Mouse (Mus musculus): ENCODE measurements around the gene 2410131K14Rik. TPM values are rescaled to one million over a fixed set of nuclear protein-coding genes. Genes with fewer than 3 reads are reported as not detected.

Gene 2410131K14Rik
- total and polyA plus RNA-seq, 3 experiments, result 7.8 to 9.8 (median 9.2) TPM

- TF ChIP-seq ZC3H11A (IDR thresholded peaks at IDR 0.05; ENCODE audit: low read depth, low read length) (no peak), ZKSCAN1 (IDR thresholded peaks at IDR 0.05; ENCODE audit: borderline replicate concordance, low read depth, low read length) (no peak), SIN3A (IDR thresholded peaks at IDR 0.05; ENCODE audit: low read length) (no peak), BHLHE40 (IDR thresholded peaks at IDR 0.05; ENCODE audit: low read depth, low read length) (no peak), JUND (conservative IDR thresholded peaks at IDR 0.05; ENCODE audit: low read depth, low read length) (no peak), CHD1 (IDR thresholded peaks at IDR 0.05; ENCODE audit: low read depth, low read length) (no peak), USF2 (conservative IDR thresholded peaks at IDR 0.05; ENCODE audit: low read depth, low read length) (no peak), POLR2A (IDR thresholded peaks at IDR 0.05; ENCODE audit: low read depth, low read length) (no peak), GABPA (IDR thresholded peaks at IDR 0.05; ENCODE audit: insufficient replicate concordance, low read depth, low read length) (no peak), TCF12 (IDR thresholded peaks at IDR 0.05; ENCODE audit: low read depth, low read length) (no peak), CTCF (conservative IDR thresholded peaks at IDR 0.05 in 1 of 2, IDR thresholded peaks at IDR 0.05 in 1 of 2; ENCODE audit: low read depth in 2 of 2, low read length in 2 of 2) (no peak)
- Histone ChIP-seq H3K4me3 (replicated peaks in 1 of 3; ENCODE audit: low read depth in 2 of 3, low read length in 2 of 3, poor library complexity in 1 of 3) (no peak overlapping the region), H3K4me1 (ENCODE audit: control insufficient read depth in 1 of 2, insufficient read depth in 2 of 2) (0 out of 4 replicates have a peak, but pooled peaks cover 0 to 5% of the 10 kb centered on the region in 2 experiments), H3K27ac (ENCODE audit: insufficient read depth, low read depth) (no peak overlapping the region), H3K9ac (ENCODE audit: insufficient read depth, low read depth) (no peak overlapping the region), H3K4me2 (ENCODE audit: insufficient read depth, low read depth, poor library complexity, severe bottlenecking) (no peak overlapping the region), H3K36me3 (replicated peaks in 1 of 2; ENCODE audit: control insufficient read depth in 1 of 2, insufficient read depth in 1 of 2, low read length in 1 of 2) (peaks cover 0 to 48% of the 10 kb centered on the region in 2 experiments), H3K27me3 (replicated peaks) (no peaks in the 10 kb centered on the region), H3K79me2 (replicated peaks; ENCODE audit: control insufficient read depth, extremely low read depth, insufficient read depth, poor library complexity, severe bottlenecking) (no peaks in the 10 kb centered on the region), H3K9me3 (replicated peaks; ENCODE audit: low read length) (no peaks in the 10 kb centered on the region)
- DNase-seq (ENCODE audit: extremely low read depth), result no peak
- in situ Hi-C loops (cut with MboI; ENCODE audit: low pct_ligation_motif_present, low pct_unique_long_range_greater_than_20kb, low sequenced_read_pairs) (no loop called here), dilution Hi-C loops (cut with MboI; ENCODE audit: extremely low pct_ligation_motif_present, extremely low pct_unique_long_range_greater_than_20kb, low sequenced_read_pairs) (no loop called here)
These were observed 27.6 kb upstream of the 2410131K14Rik start for GRCm38 (mm10) chr5:118217410-118217809.

GRCm38 (mm10) chr5:118223142-118223757, 21.8 kb upstream of the 2410131K14Rik start:
- H3K9me3 ChIP-seq (replicated peaks; ENCODE audit: low read length), result no peaks in the 10 kb centered on the region
- H3K79me2 ChIP-seq (replicated peaks; ENCODE audit: control insufficient read depth, extremely low read depth, insufficient read depth, poor library complexity, severe bottlenecking), result no peaks in the 10 kb centered on the region
- in situ Hi-C loops (cut with MboI; ENCODE audit: low pct_ligation_motif_present, low pct_unique_long_range_greater_than_20kb, low sequenced_read_pairs), result no loop called here
- H3K27ac ChIP-seq (ENCODE audit: insufficient read depth, low read depth), result no peak overlapping the region
- H3K27me3 ChIP-seq (replicated peaks), result no peaks in the 10 kb centered on the region
- TF ChIP-seq USF2 (conservative IDR thresholded peaks at IDR 0.05; ENCODE audit: low read depth, low read length) (no peak), CHD1 (IDR thresholded peaks at IDR 0.05; ENCODE audit: low read depth, low read length) (no peak), CTCF (conservative IDR thresholded peaks at IDR 0.05 in 1 of 2, IDR thresholded peaks at IDR 0.05 in 1 of 2; ENCODE audit: low read depth in 2 of 2, low read length in 2 of 2) (no peak)
- no peak overlapping the region for H3K4me2 ChIP-seq (ENCODE audit: insufficient read depth, low read depth, poor library complexity, severe bottlenecking)
- H3K4me3 ChIP-seq (replicated peaks in 1 of 3; ENCODE audit: low read depth in 2 of 3, low read length in 2 of 3, poor library complexity in 1 of 3), result no peak overlapping the region
- H3K36me3 ChIP-seq (replicated peaks in 1 of 2; ENCODE audit: control insufficient read depth in 1 of 2, insufficient read depth in 1 of 2, low read length in 1 of 2), result peaks cover 11 to 77% of the 10 kb centered on the region in 2 experiments
- dilution Hi-C loops (cut with MboI; ENCODE audit: extremely low pct_ligation_motif_present, extremely low pct_unique_long_range_greater_than_20kb, low sequenced_read_pairs), result no loop called here
- no peaks in the 10 kb centered on the region for H3K4me1 ChIP-seq (ENCODE audit: control insufficient read depth in 1 of 2, insufficient read depth in 2 of 2)
- no peak overlapping the region for H3K9ac ChIP-seq (ENCODE audit: insufficient read depth, low read depth)
- DNase-seq (ENCODE audit: extremely low read depth), result no peak

GRCm38 (mm10) chr5:118230071-118230611, 14.9 kb upstream of the 2410131K14Rik start:
- no peak for TF ChIP-seq EP300 (IDR thresholded peaks at IDR 0.05; ENCODE audit: low read length)
- no peak for TF ChIP-seq E2F4 (IDR thresholded peaks at IDR 0.05; ENCODE audit: insufficient replicate concordance, low read depth, low read length)
- TF ChIP-seq MAX (IDR thresholded peaks at IDR 0.05; ENCODE audit: low read length), result no peak
- no peak for TF ChIP-seq ZC3H11A (IDR thresholded peaks at IDR 0.05; ENCODE audit: low read depth, low read length)
- TF ChIP-seq UBTF (IDR thresholded peaks at IDR 0.05; ENCODE audit: low read depth, low read length), result no peak
- TF ChIP-seq ZMIZ1 (IDR thresholded peaks at IDR 0.05; ENCODE audit: low read depth, low read length), result no peak
- TF ChIP-seq IRF4 (IDR thresholded peaks at IDR 0.05; ENCODE audit: low read depth, low read length), result no peak
- no peak for TF ChIP-seq TCF12 (IDR thresholded peaks at IDR 0.05; ENCODE audit: low read depth, low read length)
- TF ChIP-seq BHLHE40 (IDR thresholded peaks at IDR 0.05; ENCODE audit: low read depth, low read length), result no peak
- TF ChIP-seq SIN3A (IDR thresholded peaks at IDR 0.05; ENCODE audit: low read length), result no peak
- TF ChIP-seq ZNF384 (IDR thresholded peaks at IDR 0.05; ENCODE audit: low read depth, low read length), result no peak
- no peak for TF ChIP-seq MXI1 (IDR thresholded peaks at IDR 0.05; ENCODE audit: low read depth, low read length)
- no peak for TF ChIP-seq KAT2A (IDR thresholded peaks at IDR 0.05; ENCODE audit: insufficient replicate concordance, low read length)
- TF ChIP-seq CHD1 (IDR thresholded peaks at IDR 0.05; ENCODE audit: low read depth, low read length), result no peak
- no peak for TF ChIP-seq RCOR1 (conservative IDR thresholded peaks at IDR 0.05; ENCODE audit: low read depth, low read length)
- no peak for TF ChIP-seq CTCF (conservative IDR thresholded peaks at IDR 0.05 in 1 of 2, IDR thresholded peaks at IDR 0.05 in 1 of 2; ENCODE audit: low read depth in 2 of 2, low read length in 2 of 2)
- Histone ChIP-seq H3K4me3 (replicated peaks in 1 of 3; ENCODE audit: low read depth in 2 of 3, low read length in 2 of 3, poor library complexity in 1 of 3) (no peak overlapping the region), H3K9me3 (replicated peaks; ENCODE audit: low read length) (no peaks in the 10 kb centered on the region), H3K4me2 (ENCODE audit: insufficient read depth, low read depth, poor library complexity, severe bottlenecking) (no peak overlapping the region), H3K27ac (ENCODE audit: insufficient read depth, low read depth) (no peak overlapping the region), H3K4me1 (ENCODE audit: control insufficient read depth in 1 of 2, insufficient read depth in 2 of 2) (no peaks in the 10 kb centered on the region), H3K79me2 (replicated peaks; ENCODE audit: control insufficient read depth, extremely low read depth, insufficient read depth, poor library complexity, severe bottlenecking) (no peaks in the 10 kb centered on the region), H3K36me3 (replicated peaks in 1 of 2; ENCODE audit: control insufficient read depth in 1 of 2, insufficient read depth in 1 of 2, low read length in 1 of 2) (peaks cover 18 to 87% of the 10 kb centered on the region in 2 experiments), H3K27me3 (replicated peaks) (no peaks in the 10 kb centered on the region), H3K9ac (ENCODE audit: insufficient read depth, low read depth) (no peak overlapping the region)
- no peak for DNase-seq (ENCODE audit: extremely low read depth)
- in situ Hi-C loops (cut with MboI; ENCODE audit: low pct_ligation_motif_present, low pct_unique_long_range_greater_than_20kb, low sequenced_read_pairs) (no loop called here), dilution Hi-C loops (cut with MboI; ENCODE audit: extremely low pct_ligation_motif_present, extremely low pct_unique_long_range_greater_than_20kb, low sequenced_read_pairs) (no loop called here)

Data from CH12.LX (cell line).